Mouse (Mus musculus): Measurements from ENCODE around the gene Mast4.

GRCm38 (mm10) chr13:102775506-102775905 is 558.8 kb downstream of the Mast4 start:
- TF ChIP-seq CTCF (IDR thresholded peaks at IDR 0.05; ENCODE audit: low read depth, low read length) (no peak), POLR2A (IDR thresholded peaks at IDR 0.05; ENCODE audit: extremely low read depth, insufficient read depth, low read length) (no peak)
